Mouse (Mus musculus): Measurements from ENCODE around the gene Midn. TPM values are rescaled to one million over a fixed set of nuclear protein-coding genes. Genes with fewer than 3 reads are reported as not detected.

The Midn gene
- total RNA-seq, 1 experiment from 2014 or later: 20.2 TPM

GRCm38 (mm10) chr10:80138553-80139438 lies 9.3 kb upstream of the Midn start, which contains the start of gene Atp5d:
TSS of gene Atp5d (plus strand) at chr10:80138632.
- no peak for ATAC-seq (replicated peaks in 1 of 2; ENCODE audit: insufficient read depth in 1 of 2, low FRiP score in 2 of 2, low TSS enrichment in 1 of 2, low read depth in 1 of 2, poor library complexity in 2 of 2, severe bottlenecking in 2 of 2)

GRCm38 (mm10) chr10:80139439-80139775 lies 8.7 kb upstream of the Midn start:
- ATAC-seq (replicated peaks in 1 of 2; ENCODE audit: insufficient read depth in 1 of 2, low FRiP score in 2 of 2, low TSS enrichment in 1 of 2, low read depth in 1 of 2, poor library complexity in 2 of 2, severe bottlenecking in 2 of 2): no peak

GRCm38 (mm10) chr10:80139975-80140665 lies 8.0 kb upstream of the Midn start:
- ATAC-seq (replicated peaks in 1 of 2; ENCODE audit: insufficient read depth in 1 of 2, low FRiP score in 2 of 2, low TSS enrichment in 1 of 2, low read depth in 1 of 2, poor library complexity in 2 of 2, severe bottlenecking in 2 of 2): no peak

- ATAC-seq (replicated peaks in 1 of 2; ENCODE audit: insufficient read depth in 1 of 2, low FRiP score in 2 of 2, low TSS enrichment in 1 of 2, low read depth in 1 of 2, poor library complexity in 2 of 2, severe bottlenecking in 2 of 2): no peak
Measured at GRCm38 (mm10) chr10:80140666-80141035, 7.4 kb upstream of the Midn start, which contains the start of gene Cbarp. TSS of gene Cbarp (minus strand) at chr10:80140835.

GRCm38 (mm10) chr10:80141243-80141642 lies 6.8 kb upstream of the Midn start:
- peak; percentile 68 to 78 for ATAC-seq (replicated peaks in 1 of 2; ENCODE audit: insufficient read depth in 1 of 2, low FRiP score in 2 of 2, low TSS enrichment in 1 of 2, low read depth in 1 of 2, poor library complexity in 2 of 2, severe bottlenecking in 2 of 2)

GRCm38 (mm10) chr10:80141786-80142529 lies 6.1 kb upstream of the Midn start:
- peak; percentile 70 to 76 for ATAC-seq (replicated peaks in 1 of 2; ENCODE audit: insufficient read depth in 1 of 2, low FRiP score in 2 of 2, low TSS enrichment in 1 of 2, low read depth in 1 of 2, poor library complexity in 2 of 2, severe bottlenecking in 2 of 2)

GRCm38 (mm10) chr10:80142530-80142925 lies 5.5 kb upstream of the Midn start:
- no peak for ATAC-seq (replicated peaks in 1 of 2; ENCODE audit: insufficient read depth in 1 of 2, low FRiP score in 2 of 2, low TSS enrichment in 1 of 2, low read depth in 1 of 2, poor library complexity in 2 of 2, severe bottlenecking in 2 of 2)

- ATAC-seq (replicated peaks in 1 of 2; ENCODE audit: insufficient read depth in 1 of 2, low FRiP score in 2 of 2, low TSS enrichment in 1 of 2, low read depth in 1 of 2, poor library complexity in 2 of 2, severe bottlenecking in 2 of 2): no peak
Measured at GRCm38 (mm10) chr10:80143664-80144063, 4.4 kb upstream of the Midn start.

GRCm38 (mm10) chr10:80144159-80144558 lies 3.9 kb upstream of the Midn start:
- no peak for ATAC-seq (replicated peaks in 1 of 2; ENCODE audit: insufficient read depth in 1 of 2, low FRiP score in 2 of 2, low TSS enrichment in 1 of 2, low read depth in 1 of 2, poor library complexity in 2 of 2, severe bottlenecking in 2 of 2)

GRCm38 (mm10) chr10:80144864-80145838 lies 2.9 kb upstream of the Midn start:
- ATAC-seq (replicated peaks in 1 of 2; ENCODE audit: insufficient read depth in 1 of 2, low FRiP score in 2 of 2, low TSS enrichment in 1 of 2, low read depth in 1 of 2, poor library complexity in 2 of 2, severe bottlenecking in 2 of 2): no peak

GRCm38 (mm10) chr10:80145896-80146295 lies 2.2 kb upstream of the Midn start:
- no peak for ATAC-seq (replicated peaks in 1 of 2; ENCODE audit: insufficient read depth in 1 of 2, low FRiP score in 2 of 2, low TSS enrichment in 1 of 2, low read depth in 1 of 2, poor library complexity in 2 of 2, severe bottlenecking in 2 of 2)

GRCm38 (mm10) chr10:80146568-80147011 lies 1.5 kb upstream of the Midn start:
- ATAC-seq (replicated peaks in 1 of 2; ENCODE audit: insufficient read depth in 1 of 2, low FRiP score in 2 of 2, low TSS enrichment in 1 of 2, low read depth in 1 of 2, poor library complexity in 2 of 2, severe bottlenecking in 2 of 2): no peak

- ATAC-seq (replicated peaks in 1 of 2; ENCODE audit: insufficient read depth in 1 of 2, low FRiP score in 2 of 2, low TSS enrichment in 1 of 2, low read depth in 1 of 2, poor library complexity in 2 of 2, severe bottlenecking in 2 of 2): no peak
Measured at GRCm38 (mm10) chr10:80147146-80147718, 840 bp upstream of the Midn start.

GRCm38 (mm10) chr10:80148610-80149290 lies 678 bp downstream of the Midn start:
- ATAC-seq (replicated peaks in 1 of 2; ENCODE audit: insufficient read depth in 1 of 2, low FRiP score in 2 of 2, low TSS enrichment in 1 of 2, low read depth in 1 of 2, poor library complexity in 2 of 2, severe bottlenecking in 2 of 2): peak; percentile 12 to 38; a peak in 2 of 4 replicates

GRCm38 (mm10) chr10:80149291-80150225 lies 1.5 kb downstream of the Midn start:
- peak; percentile 68 for ATAC-seq (replicated peaks in 1 of 2; ENCODE audit: insufficient read depth in 1 of 2, low FRiP score in 2 of 2, low TSS enrichment in 1 of 2, low read depth in 1 of 2, poor library complexity in 2 of 2, severe bottlenecking in 2 of 2)
